Mouse (Mus musculus) activated CD4-positive, CD25-positive, alpha-beta regulatory T cell, adult 4 months (primary cell): ENCODE results near the gene Samd3. TPM values are rescaled to one million over a fixed set of nuclear protein-coding genes. Genes with fewer than 3 reads are reported as not detected.

ENCODE experiments used
- ATAC-seq: one replicate; pipeline ENCODE4 v1.8.0; 2017
- polyA plus RNA-seq, 2 experiments: library from polyadenylated mRNA; unstranded; fragments of 100-300 nt; shearing (Covaris generic); gene quantifications; one replicate each; pipeline ENCODE4 v1.2.1; 2017

Samd3 gene
- 1 to 10 TPM; 2.5 to 3.2 TPM for polyA plus RNA-seq

GRCm38 (mm10) chr10:26229488-26229887 lies at the start of gene Samd3:
Samd3 (plus strand) TSS chr10:26229707.
- ATAC-seq, result peak; percentile 86

DNA sequence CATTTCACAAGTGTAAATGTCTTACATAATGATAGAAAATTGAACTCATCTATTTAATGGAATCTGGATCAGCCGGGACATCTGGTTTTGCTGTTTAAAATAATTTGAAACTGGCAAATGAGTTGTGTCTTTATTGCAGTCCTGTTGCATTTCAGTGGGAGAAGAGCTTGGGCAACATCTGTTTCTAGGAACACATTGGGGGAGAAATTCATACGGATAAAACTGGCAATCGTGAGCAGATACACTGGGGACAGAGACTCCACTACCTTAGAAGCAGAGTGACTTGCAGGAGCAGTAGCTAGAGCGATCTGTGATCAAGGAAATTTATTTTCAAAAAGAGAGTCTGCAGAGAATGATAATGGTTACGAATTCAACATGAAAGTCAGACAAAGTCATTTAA lies 44.2 kb upstream of the Samd3 start:
- no peak for ATAC-seq

- ATAC-seq, result no peak
Observed at GRCm38 (mm10) chr10:26190811-26191210, 38.7 kb upstream of the Samd3 start.

GRCm38 (mm10) chr10:26194892-26195291 lies 34.6 kb upstream of the Samd3 start:
- no peak for ATAC-seq

GRCm38 (mm10) chr10:26202708-26203368 lies 26.7 kb upstream of the Samd3 start:
- peak; percentile 59 for ATAC-seq

GRCm38 (mm10) chr10:26220729-26221128 lies 8.8 kb upstream of the Samd3 start:
- ATAC-seq, result no peak

- no peak for ATAC-seq
Observed at GRCm38 (mm10) chr10:26226241-26226640, 3.3 kb upstream of the Samd3 start.

DNA sequence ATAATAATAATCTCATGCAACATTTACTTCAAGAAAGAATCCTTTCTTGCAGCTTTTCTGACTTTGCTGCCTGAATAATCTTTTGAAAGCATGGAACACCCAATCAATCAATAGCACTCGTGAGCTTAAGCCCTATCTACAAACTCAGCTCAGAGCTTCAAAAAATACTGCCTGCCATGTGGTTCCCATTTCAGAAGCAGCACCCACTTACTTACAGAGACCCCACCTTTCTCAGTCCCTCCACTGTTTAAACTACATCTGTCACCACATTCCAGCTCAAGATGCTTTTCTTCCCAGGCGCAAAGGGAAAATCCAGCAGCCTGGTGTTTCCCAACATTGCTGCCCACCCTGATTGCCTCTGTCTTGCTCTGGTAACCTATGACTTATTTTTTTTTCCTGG lies 2.8 kb upstream of the Samd3 start:
- no peak for ATAC-seq

DNA sequence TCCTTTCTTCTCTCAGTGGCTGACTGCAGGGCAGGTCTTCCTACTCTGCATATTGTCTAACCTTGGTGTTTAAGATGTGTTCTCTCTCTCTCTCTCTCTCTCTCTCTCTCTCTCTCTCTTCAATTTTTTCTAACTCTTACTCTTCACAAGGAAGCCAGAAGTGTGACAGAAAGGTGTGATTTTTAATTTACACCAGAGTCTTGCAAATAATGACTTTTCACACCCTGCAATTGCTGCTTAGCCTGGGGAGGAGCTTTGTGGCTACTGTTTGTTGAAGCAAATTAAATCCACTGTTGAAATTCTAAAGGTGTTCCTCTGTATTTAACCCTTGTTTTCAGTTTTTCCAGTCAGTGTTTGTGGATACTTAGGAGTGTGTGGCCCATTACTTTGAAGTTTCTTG lies 1.3 kb upstream of the Samd3 start:
- no peak for ATAC-seq

- no peak for ATAC-seq
Observed at GRCm38 (mm10) chr10:26232071-26232653, 2.7 kb downstream of the Samd3 start.

DNA sequence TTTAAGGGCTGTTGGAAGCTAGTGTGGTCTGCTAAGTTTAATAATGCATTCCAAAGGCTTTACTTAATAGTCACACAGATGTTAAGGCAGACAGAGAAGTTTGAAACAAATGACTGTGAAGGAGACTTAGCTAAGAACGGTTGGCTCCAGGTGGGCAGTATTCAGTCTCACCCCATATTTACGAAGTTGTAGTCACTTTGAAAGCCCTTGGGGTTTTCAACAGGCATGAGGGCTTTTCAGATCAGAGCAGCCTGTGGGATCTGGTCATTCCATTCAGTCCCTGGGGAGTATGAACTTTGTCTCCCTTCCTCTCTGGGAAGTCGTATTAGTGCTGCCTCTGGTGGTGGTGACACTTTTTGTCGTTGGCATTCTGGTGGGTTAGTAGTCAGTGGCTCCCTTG lies 9.1 kb downstream of the Samd3 start:
- ATAC-seq, result no peak

- ATAC-seq, result no peak
Observed at GRCm38 (mm10) chr10:26239090-26239489, 9.6 kb downstream of the Samd3 start.

DNA sequence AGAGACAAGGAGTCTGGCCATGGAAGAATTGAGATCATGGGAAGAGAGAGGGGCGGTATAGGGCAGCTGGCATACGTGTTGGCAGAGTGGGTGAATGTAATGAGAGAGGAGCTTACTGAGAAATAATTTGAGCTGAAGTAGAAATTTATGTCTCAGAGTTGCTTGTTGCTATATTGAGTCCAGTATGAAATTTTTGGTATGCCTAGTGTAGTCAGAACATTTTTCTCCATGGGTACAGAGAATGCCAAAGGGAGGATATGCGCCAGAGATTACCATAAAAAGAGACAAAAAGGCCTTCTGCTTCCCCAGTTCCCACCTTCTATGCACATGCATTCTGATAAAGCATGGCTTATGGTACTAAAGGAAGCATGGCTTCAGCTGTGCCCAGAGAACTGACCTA lies 13.7 kb downstream of the Samd3 start:
- ATAC-seq, result no peak

GRCm38 (mm10) chr10:26244466-26244865 lies 15.0 kb downstream of the Samd3 start:
- ATAC-seq, result no peak

GRCm38 (mm10) chr10:26249426-26250165 lies 20.1 kb downstream of the Samd3 start:
- ATAC-seq, result no peak

DNA sequence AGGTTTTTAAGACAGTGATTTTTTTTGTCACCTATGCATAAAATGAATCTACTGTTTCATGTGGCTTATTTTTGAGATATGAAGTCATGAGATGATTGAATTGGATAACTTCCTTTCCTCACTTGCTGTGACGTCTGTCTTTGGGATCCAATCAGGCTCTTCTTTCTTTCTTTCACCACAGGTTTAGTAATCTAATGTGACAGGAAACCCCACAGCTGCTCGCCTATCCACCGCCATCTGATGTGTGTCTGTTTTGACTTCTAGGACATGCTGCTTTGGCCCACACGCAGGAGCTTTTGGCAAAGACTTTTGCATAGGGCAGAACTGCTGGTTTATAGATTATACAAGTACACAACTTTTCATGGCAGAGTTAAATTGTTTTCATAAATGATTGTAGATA lies 30.4 kb downstream of the Samd3 start:
- ATAC-seq, result peak; percentile 36

DNA sequence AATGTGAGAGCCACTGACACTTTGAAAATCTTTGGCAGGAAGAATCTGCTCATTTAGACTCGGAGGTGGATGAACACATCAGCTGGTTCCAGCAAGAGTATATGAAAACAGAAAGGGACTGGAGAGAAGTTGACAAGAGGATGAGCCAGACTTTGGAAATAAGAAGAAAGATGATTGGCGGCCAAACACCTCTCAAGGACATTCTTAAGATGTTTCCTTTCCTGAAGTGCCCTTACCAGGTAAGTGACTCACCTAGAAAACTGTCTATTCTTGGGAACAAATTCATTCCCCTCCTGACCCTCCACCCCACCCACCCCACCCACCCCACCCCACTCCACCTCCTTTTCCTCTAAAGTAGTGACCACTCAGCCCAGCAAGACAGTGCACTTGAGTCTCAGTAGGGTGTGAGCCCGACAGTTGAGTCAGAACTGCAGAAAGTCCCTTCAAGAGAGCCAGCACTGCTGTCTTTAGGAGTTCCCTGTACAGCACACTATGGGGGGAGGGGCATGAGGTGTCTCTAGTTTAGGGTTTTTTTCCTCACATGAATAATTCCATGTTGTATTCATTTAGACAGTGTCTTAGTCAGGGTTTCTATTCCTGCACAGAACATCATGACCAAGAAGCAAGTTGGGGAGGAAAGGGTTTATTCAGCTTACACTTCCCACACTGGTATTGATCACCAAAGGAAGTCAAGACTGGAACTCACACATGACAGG lies 34.4 kb downstream of the Samd3 start:
- ATAC-seq, result no peak

- ATAC-seq, result no peak
Observed at GRCm38 (mm10) chr10:26275414-26275813, 45.9 kb downstream of the Samd3 start.

GRCm38 (mm10) chr10:26280009-26280408 lies 50.5 kb downstream of the Samd3 start:
- ATAC-seq, result no peak

GRCm38 (mm10) chr10:26287136-26287535 lies 57.6 kb downstream of the Samd3 start:
- no peak for ATAC-seq

GRCm38 (mm10) chr10:26297200-26297599 lies 67.7 kb downstream of the Samd3 start:
- ATAC-seq, result no peak

DNA sequence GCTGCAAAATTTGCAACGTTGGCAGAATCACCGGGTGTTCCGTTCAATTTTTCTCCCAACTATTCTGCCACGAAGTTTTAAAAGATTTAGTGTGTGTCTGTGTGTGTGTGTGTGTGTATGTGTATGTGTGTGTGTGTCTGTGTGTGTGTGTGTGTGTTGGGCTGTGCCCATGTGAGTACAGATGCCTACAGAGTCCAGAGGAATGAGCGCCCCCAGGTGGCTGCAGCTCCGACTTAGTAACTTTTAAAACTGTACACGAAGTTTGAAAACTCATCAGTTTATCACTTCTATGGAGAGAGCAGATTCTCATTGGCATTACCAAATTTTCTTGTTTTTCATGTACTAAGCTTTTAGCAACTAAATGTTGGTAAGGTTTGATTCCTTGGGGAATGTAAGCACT lies 68.1 kb downstream of the Samd3 start:
- ATAC-seq, result no peak

- ATAC-seq, result no peak
Observed at GRCm38 (mm10) chr10:26302336-26302735, 72.8 kb downstream of the Samd3 start.
